Mouse (Mus musculus): Measurements from ENCODE around the gene Mpz.

DNA sequence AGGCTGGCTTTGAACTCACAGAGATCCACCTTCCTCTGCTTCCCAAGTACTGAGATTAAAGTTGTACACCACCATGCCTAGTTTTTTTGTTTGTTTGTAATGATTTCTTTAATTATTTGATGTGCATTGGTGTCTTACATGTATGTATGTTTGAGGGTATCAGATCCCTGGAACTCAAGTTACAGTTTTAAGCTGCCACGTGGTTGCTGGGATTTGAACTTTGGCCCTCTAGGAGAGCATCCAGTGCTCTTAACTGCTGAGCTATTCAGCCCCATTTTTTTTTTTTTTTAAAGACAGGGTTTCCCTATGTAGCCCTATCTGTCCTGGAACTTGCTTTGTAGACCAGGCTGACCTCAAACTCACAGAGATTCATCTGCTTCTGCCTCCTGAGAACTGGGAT, 19.5 kb upstream of the Mpz start:
- TF ChIP-seq EP300 (IDR thresholded peaks at IDR 0.05; ENCODE audit: low read depth) (no peak), CTCF (IDR thresholded peaks at IDR 0.05; ENCODE audit: low read depth) (no peak)
